Mouse (Mus musculus): Measurements from ENCODE around the gene Gm10203. TPM values are rescaled to one million over a fixed set of nuclear protein-coding genes. Genes with fewer than 3 reads are reported as not detected.
A peak's percentile ranks its signal among the peaks of the same experiment; 100 is the strongest.

Gm10203 gene
- polyA plus RNA-seq, 1 experiment from 2014 or later, result not detected

DNA sequence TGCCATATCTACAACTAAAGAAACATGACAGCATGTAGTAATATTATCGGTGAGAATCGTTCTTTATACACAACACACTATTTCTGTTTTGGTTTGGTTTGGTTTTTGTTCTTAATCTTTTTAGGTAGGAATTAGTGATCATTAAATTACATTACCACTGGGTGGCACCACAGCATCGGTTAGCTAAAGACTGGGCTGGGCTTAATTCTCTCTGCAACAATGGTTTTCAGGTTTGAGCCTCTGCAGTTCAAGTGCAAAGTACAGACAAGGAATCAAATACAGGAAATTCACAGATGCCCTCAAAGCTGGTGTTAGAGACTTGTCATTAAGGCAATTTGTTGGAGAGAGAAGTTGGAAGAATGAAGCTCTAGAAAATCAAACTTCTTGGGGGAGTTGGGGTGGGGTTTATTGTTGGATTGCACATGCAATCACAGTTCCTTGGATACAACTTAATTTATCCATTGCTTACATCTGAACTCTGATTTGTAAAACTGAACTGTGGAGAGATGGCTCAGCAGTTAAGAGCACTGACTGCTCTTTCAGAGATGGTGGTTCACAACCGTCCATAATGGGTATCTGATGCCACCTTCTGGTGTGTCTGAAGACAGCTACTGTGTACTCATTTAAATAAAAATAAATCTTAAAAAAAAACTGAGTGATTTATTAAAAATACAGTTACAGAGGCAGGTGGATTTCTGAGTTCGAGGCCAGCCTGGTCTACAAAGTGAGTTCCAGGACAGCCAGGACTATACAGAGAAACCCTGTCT lies 2.5 kb downstream of the Gm10203 start:
- in situ Hi-C loops (cut with MboI; ENCODE audit: low pct_unique_long_range_greater_than_20kb), result no loop called here
- ATAC-seq, result no peak
- DNase-seq (ENCODE audit: low read depth, low spot score), result no peak
- ChIA-PET POLR2A (interaction anchor here (1.1 kb wide), 1 partner anchor 54 kb away, joined by 3 read pairs; no protein-coding TSS in a partner anchor), CTCF (interaction anchor here (0.6 to 1.4 kb wide), 12 partner anchors 14 to 329 kb away, joined by 3 to 6 read pairs (median 4); no protein-coding TSS in a partner anchor)
- peak; percentile 75 for TF ChIP-seq CTCF (IDR thresholded peaks at IDR 0.05)
- H3K27me3 ChIP-seq, result no peaks in the 10 kb centered on the region

DNA sequence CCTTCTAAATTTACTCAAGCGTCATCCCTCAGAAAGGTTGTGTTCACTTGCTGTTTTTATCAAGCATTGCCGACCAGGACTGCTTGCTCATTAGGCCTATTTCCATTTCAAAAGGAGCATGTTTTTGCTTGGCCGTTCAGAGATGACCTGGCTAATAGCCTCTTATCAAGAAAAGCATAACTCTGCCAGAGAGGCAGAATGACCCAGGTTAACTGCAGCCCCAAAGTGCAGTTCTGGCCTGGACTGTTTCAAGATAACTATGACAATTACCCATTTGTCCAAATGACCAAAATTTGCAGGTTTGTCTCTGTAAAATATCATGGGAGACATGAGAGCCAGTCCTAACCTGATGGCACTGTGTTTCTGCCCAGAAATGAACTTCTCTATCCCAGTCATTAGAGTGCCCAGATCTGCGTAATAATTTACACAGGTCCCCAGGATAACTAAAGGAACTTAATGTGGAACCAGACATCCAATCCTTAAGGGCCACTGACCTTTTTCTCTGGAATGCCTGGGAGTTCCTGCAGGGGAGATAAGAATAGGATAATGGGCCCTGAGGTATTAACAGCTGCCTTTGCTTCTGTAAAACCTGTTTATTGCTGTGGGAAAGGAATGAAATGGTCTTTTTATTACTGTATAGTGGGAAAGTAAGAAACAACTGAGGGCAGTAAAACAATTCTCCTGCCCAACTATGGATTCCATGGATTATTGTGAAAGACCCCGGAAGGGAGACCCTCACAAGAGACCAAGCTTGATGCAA lies 4.6 kb downstream of the Gm10203 start:
- DNase-seq (ENCODE audit: low read depth, low spot score) (no peak), ATAC-seq (peak; percentile 31)
- CTCF ChIA-PET, result no interaction called here
- in situ Hi-C loops (cut with MboI; ENCODE audit: low pct_unique_long_range_greater_than_20kb), result no loop called here
- no peaks in the 10 kb centered on the region for H3K27me3 ChIP-seq
- POLR2A ChIA-PET, result interaction anchor here (0.7 kb wide), 1 partner anchor 66 kb away, joined by 7 read pairs; no protein-coding TSS in a partner anchor
- TF ChIP-seq CTCF (IDR thresholded peaks at IDR 0.05), result no peak

DNA sequence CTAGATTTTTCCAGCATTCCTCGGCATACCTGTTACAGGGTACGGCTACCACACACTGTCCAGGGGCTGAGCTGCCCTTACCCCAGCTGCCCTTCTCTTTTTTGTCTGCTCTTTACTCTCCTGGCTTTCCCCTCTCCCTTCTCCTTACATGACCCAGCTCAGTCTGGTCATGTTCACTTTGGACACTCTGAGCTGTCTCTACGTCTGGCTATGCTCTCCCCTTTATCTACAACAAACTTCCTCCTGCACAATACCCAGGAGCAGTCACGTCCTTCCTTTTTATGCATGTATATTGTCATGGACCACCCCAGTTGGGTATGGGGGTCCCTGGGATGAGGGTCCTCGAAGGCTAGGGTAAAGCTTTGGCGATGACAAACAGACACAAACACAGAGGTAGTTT lies 5.7 kb downstream of the Gm10203 start:
- DNase-seq (ENCODE audit: low read depth, low spot score), result no peak
- in situ Hi-C loops (cut with MboI; ENCODE audit: low pct_unique_long_range_greater_than_20kb), result no loop called here
- CTCF ChIA-PET, result no interaction called here

DNA sequence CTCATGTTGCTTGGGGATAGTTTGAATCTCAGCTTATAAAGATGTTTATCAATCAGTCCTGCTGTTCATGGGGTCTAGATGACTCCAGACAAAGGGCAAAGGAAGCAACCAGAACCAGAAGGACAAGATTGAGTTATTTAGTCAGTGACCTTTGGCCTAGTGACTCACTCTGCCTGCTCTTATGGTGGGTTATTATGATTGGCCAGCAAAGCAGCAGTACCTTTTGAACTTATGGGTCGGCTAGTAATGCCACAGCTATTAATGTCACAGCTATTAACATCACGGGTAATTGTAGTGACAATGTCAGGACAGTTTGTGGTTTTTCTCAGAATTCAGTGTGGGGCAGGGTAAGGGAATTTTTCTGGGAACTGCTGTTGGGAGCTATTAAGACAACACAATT lies 8.0 kb downstream of the Gm10203 start:
- CTCF ChIA-PET, result no interaction called here
- no peak for TF ChIP-seq CTCF (IDR thresholded peaks at IDR 0.05)
- DNase-seq (ENCODE audit: low read depth, low spot score), result no peak
- ATAC-seq, result no peak
- in situ Hi-C loops (cut with MboI; ENCODE audit: low pct_unique_long_range_greater_than_20kb), result no loop called here
- POLR2A ChIA-PET, result no interaction called here
- H3K27me3 ChIP-seq, result no peaks in the 10 kb centered on the region

More for the DNA sequence above, 5.7 kb downstream of the Gm10203 start:
- POLR2A ChIA-PET, result no interaction called here
- no peak for ATAC-seq
- TF ChIP-seq CTCF (IDR thresholded peaks at IDR 0.05), result no peak
- H3K27me3 ChIP-seq, result no peaks in the 10 kb centered on the region

DNA sequence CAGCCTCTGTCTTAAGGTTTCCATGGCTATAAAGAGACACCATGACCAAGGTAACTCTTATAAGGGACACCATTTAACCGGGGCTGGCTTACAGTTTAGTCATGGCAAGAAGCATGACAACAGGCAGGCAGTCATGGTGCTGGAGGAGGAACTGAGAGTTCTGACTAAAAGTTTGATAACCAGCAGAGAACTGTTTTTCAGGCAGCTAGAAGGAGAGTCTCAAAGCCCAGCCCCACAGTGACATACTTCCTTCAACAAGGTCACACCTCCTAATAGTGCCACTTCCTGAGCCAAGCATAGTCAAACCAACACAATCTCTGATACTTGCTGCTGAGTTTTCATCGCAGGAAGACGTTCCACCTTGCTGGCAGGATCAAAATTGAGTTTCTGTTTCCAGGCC lies 9.0 kb downstream of the Gm10203 start:
- in situ Hi-C loops (cut with MboI; ENCODE audit: low pct_unique_long_range_greater_than_20kb), result no loop called here
- TF ChIP-seq CTCF (IDR thresholded peaks at IDR 0.05), result no peak
- ATAC-seq (no peak), DNase-seq (ENCODE audit: low read depth, low spot score) (no peak)
- ChIA-PET POLR2A (no interaction called here), CTCF (no interaction called here)
- no peaks in the 10 kb centered on the region for H3K27me3 ChIP-seq

DNA sequence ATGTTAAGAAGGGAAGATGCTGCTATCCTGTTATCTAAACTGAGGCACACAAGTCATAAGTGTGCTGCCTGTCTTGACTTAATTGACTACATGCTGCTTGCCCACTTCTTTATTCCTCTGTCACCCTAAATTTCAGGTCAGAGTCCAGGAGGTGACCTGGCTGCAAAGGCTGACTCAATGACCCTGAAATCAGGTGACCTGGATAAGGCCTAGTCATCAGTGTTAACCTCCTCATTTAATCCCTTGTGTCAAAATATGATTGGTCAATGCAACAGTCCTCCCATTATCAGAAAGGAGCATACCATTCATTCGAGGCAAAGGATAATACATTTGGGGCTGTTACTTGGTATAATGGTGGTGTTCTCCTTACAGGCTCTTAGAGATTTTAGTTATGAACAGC lies 9.5 kb downstream of the Gm10203 start, which contains the start of gene Etfbkmt:
Gene Etfbkmt, plus strand, starts transcription at position 379 of the 400 bp plus-strand sequence.
- DNase-seq (ENCODE audit: low read depth, low spot score), result no peak
- CTCF ChIA-PET, result no interaction called here
- ATAC-seq, result no peak
- H3K27me3 ChIP-seq, result no peaks in the 10 kb centered on the region
- no peak for TF ChIP-seq CTCF (IDR thresholded peaks at IDR 0.05)
- in situ Hi-C loops (cut with MboI; ENCODE audit: low pct_unique_long_range_greater_than_20kb), result no loop called here
- POLR2A ChIA-PET, result no interaction called here

DNA sequence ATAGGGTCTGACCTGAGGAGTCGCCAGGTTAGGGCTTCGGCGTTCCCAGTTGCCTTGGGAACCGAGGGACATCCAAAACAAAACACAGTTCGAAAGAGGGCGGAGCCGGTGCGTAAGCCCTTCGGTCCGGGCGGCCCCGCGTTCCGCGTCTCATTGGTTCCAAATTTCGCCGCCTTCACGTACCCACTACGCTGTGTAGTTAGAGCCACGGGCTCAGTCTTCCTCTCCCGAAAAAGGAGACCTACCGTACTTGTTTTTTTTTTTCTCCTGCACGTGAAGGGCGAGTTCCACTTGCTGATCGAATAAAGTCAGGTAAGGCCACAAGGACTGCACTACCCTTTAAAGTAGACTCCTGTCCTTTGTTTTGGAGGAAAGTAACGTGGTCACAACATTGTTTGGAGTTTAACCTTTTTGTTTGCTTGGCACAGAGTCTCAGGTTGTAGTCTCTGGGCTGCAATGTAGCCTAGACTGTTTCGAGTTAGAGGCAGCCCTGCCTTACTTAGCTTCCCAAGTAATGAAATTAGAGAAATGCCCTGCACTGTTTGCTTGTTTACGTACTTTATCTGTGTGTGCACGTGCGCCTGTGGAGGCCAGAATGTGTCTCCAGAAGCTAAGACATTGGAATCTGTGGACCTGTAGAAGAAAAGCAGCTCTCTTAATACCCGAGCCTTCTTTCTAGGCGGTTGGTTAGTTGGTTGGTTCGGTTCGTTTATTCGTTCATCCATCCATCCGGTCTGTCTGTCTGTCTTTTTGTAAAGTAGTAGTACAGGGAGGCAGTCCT lies 11.6 kb downstream of the Gm10203 start:
- CTCF ChIA-PET, result interaction anchor here (1.4 kb wide), 1 partner anchor 233 kb away, joined by 4 read pairs; no protein-coding TSS in a partner anchor
- no peak for DNase-seq (ENCODE audit: low read depth, low spot score)
- H3K27me3 ChIP-seq, result no peaks in the 10 kb centered on the region
- ATAC-seq, result peak; percentile 91
- in situ Hi-C loops (cut with MboI; ENCODE audit: low pct_unique_long_range_greater_than_20kb), result no loop called here
- TF ChIP-seq CTCF (IDR thresholded peaks at IDR 0.05), result no peak
- POLR2A ChIA-PET, result no interaction called here

DNA sequence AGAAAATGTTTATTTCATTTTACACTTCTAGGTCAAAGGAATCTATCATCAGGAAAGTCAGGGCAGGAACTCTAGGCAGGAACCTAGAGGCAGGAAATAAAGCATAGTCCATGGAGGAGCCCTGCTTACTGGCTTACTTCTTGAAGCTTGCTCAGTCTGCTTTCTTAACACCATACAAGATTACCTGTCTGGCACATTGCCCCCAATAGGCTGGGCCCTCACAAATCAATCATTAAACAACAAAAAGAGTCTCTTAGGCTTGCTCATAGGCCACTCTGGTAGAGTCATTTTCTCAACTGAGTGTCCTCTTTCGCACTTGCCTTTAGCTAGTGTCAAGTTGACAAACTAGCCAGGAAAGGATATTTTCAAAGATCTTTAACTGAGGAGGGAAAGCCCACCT lies 15.2 kb downstream of the Gm10203 start:
- in situ Hi-C loops (cut with MboI; ENCODE audit: low pct_unique_long_range_greater_than_20kb), result no loop called here

DNA sequence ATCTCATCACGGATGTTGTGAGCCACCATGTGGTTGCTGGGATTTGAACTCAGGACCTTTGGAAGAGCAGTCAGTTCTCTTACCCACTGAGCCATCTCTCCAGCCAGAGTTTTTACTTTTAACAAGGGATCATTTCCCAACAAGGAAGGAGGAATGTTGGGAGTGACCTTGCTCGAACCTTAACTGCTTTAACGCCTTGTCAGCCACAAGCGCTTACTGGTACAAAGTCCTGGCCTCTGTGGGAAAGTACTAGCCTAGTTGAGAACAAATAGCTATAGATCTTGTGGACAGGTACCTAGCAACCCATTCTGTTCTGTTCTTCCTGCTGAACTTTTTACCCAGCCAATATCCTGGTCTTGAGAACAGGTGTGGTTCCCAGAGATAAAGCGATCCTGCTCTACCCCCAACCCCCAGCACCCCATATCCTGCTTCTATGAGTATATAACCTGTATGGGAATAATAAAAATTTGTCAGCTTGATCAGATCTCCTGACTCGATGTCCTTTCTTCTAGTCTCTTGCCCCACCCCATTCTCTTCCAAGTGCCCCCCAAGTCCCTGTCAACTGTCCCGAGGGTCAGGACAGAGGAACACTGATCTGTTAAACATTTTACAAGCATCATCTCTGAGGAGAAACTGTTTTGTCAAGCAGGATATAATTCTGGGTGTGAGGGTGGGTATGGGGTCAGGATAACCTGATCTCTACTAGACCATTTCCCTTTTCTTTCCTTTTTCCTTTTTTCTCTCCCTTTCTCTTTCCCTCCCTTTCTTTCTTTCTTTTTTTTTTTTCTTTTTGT lies 18.7 kb downstream of the Gm10203 start:
- ChIA-PET CTCF (no interaction called here), POLR2A (no interaction called here)
- in situ Hi-C loops (cut with MboI; ENCODE audit: low pct_unique_long_range_greater_than_20kb), result no loop called here
- DNase-seq (ENCODE audit: low read depth, low spot score), result no peak
- no peak for ATAC-seq
- no peaks in the 10 kb centered on the region for H3K27me3 ChIP-seq
- TF ChIP-seq CTCF (IDR thresholded peaks at IDR 0.05), result no peak

More for the DNA sequence above, 15.2 kb downstream of the Gm10203 start:
- TF ChIP-seq CTCF (IDR thresholded peaks at IDR 0.05), result no peak
- ATAC-seq (no peak), DNase-seq (ENCODE audit: low read depth, low spot score) (no peak)
- CTCF ChIA-PET, result no interaction called here
- POLR2A ChIA-PET, result no interaction called here
- no peaks in the 10 kb centered on the region for H3K27me3 ChIP-seq

DNA sequence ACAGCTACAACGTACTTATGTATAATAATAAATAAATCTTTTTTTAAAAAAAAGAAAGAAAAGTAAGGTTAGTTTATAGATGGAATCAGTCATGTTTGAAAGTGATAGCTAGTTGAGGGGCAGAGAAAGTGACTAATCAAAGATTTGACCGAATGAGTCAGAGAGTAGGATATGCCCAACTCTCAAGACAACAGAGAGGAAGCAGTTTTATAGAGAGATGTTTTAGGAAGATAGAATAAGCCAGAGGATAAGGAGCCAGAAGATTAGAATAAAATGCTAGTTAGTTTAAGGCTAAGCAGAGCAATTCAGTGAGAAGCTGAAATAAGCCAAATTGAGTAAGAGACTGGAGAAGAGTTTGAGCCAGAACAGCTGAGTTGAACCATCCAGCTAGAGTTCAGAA lies 22.1 kb downstream of the Gm10203 start:
- no peaks in the 10 kb centered on the region for H3K27me3 ChIP-seq
- DNase-seq (ENCODE audit: low read depth, low spot score), result no peak
- POLR2A ChIA-PET, result interaction anchor here (0.5 kb wide), 1 partner anchor 176 kb away, joined by 6 read pairs; no protein-coding TSS in a partner anchor
- in situ Hi-C loops (cut with MboI; ENCODE audit: low pct_unique_long_range_greater_than_20kb), result no loop called here
- TF ChIP-seq CTCF (IDR thresholded peaks at IDR 0.05), result no peak
- CTCF ChIA-PET, result no interaction called here
- no peak for ATAC-seq

Data from Patski (cell line).